Mouse (Mus musculus): Measurements from ENCODE around the gene Pkd1l3. TPM values are rescaled to one million over a fixed set of nuclear protein-coding genes. Genes with fewer than 3 reads are reported as not detected.

Pkd1l3 gene
- polyA plus RNA-seq, 1 experiment from 2014 or later, result 0.21 TPM

GRCm38 (mm10) chr8:109638851-109639250, 24.5 kb downstream of the Pkd1l3 start:
- Histone ChIP-seq H3K4me3 (no peak overlapping the region), H3K27me3 (no peaks in the 10 kb centered on the region), H3K9me3 (no peaks in the 10 kb centered on the region), H3K4me2 (no peak overlapping the region), H3K27ac (replicated peaks) (no peak overlapping the region), H3K4me1 (replicated peaks) (no peaks in the 10 kb centered on the region), H3K9ac (no peak overlapping the region), H3K36me3 (no peaks in the 10 kb centered on the region)
- ATAC-seq (ENCODE audit: low FRiP score, low read depth), result no peak
- WGBS, result 71% methylated on average over 5 of the region's 5 CpGs

- Histone ChIP-seq H3K27ac (replicated peaks) (no peak overlapping the region), H3K9me3 (no peaks in the 10 kb centered on the region), H3K4me3 (no peak overlapping the region), H3K4me2 (no peak overlapping the region), H3K9ac (no peak overlapping the region), H3K4me1 (replicated peaks) (no peaks in the 10 kb centered on the region), H3K36me3 (no peaks in the 10 kb centered on the region), H3K27me3 (no peaks in the 10 kb centered on the region)
- no peak for ATAC-seq (ENCODE audit: low FRiP score, low read depth)
- WGBS, result 73% methylated on average over 7 of the region's 7 CpGs
Measured at GRCm38 (mm10) chr8:109640410-109640809, 26.1 kb downstream of the Pkd1l3 start.

DNA sequence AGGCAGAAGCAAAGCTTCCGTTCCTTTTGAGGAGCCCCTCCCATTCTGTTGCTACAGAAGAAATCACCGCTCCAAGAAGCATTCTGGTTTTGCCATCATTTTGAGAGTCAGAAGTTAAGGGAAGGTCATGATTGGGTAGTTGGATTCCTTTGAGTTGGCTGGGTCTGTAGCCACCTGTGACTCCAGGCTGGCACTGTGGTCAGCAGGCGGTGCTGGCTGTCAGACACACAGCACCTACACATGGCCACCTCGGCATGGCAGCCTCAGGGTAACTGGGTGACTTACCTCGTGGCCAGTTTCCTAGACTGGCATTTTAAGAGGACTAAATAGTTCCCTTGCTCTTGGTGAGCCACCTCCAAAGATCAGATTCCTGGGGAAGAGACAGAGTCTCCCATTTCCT, 26.9 kb downstream of the Pkd1l3 start:
- WGBS, result 84% methylated on average over 5 of the region's 5 CpGs
- no peak overlapping the region for H3K27ac ChIP-seq (replicated peaks)
- no peak overlapping the region for H3K4me2 ChIP-seq
- no peaks in the 10 kb centered on the region for H3K4me1 ChIP-seq (replicated peaks)
- H3K36me3 ChIP-seq, result no peaks in the 10 kb centered on the region
- H3K4me3 ChIP-seq, result no peak overlapping the region
- no peaks in the 10 kb centered on the region for H3K27me3 ChIP-seq
- H3K9me3 ChIP-seq, result no peaks in the 10 kb centered on the region
- no peak overlapping the region for H3K9ac ChIP-seq
- no peak for ATAC-seq (ENCODE audit: low FRiP score, low read depth)

- H3K4me1 ChIP-seq (replicated peaks), result no peaks in the 10 kb centered on the region
- no peak for ATAC-seq (ENCODE audit: low FRiP score, low read depth)
- no peak overlapping the region for H3K9ac ChIP-seq
- no peak overlapping the region for H3K4me2 ChIP-seq
- 66% methylated on average over 11 of the region's 11 CpGs for WGBS
- H3K36me3 ChIP-seq, result no peaks in the 10 kb centered on the region
- no peak overlapping the region for H3K4me3 ChIP-seq
- H3K27me3 ChIP-seq, result no peaks in the 10 kb centered on the region
- no peaks in the 10 kb centered on the region for H3K9me3 ChIP-seq
- H3K27ac ChIP-seq (replicated peaks), result no peak overlapping the region
Measured at GRCm38 (mm10) chr8:109647331-109647730, 33.0 kb downstream of the Pkd1l3 start.

- Histone ChIP-seq H3K36me3 (no peaks in the 10 kb centered on the region), H3K27me3 (no peaks in the 10 kb centered on the region), H3K9me3 (no peaks in the 10 kb centered on the region), H3K4me3 (no peak overlapping the region), H3K9ac (no peak overlapping the region), H3K27ac (replicated peaks) (no peak overlapping the region), H3K4me2 (no peak overlapping the region), H3K4me1 (replicated peaks) (no peaks in the 10 kb centered on the region)
- ATAC-seq (ENCODE audit: low FRiP score, low read depth), result no peak
- WGBS, result 61% methylated on average over 7 of the region's 7 CpGs
Measured at GRCm38 (mm10) chr8:109648469-109648868, 34.2 kb downstream of the Pkd1l3 start.

GRCm38 (mm10) chr8:109650801-109651200, 36.5 kb downstream of the Pkd1l3 start:
- no peak overlapping the region for H3K9ac ChIP-seq
- no peaks in the 10 kb centered on the region for H3K36me3 ChIP-seq
- no peak overlapping the region for H3K4me3 ChIP-seq
- H3K4me2 ChIP-seq, result no peak overlapping the region
- no peaks in the 10 kb centered on the region for H3K27me3 ChIP-seq
- no peak overlapping the region for H3K27ac ChIP-seq (replicated peaks)
- H3K4me1 ChIP-seq (replicated peaks), result no peaks in the 10 kb centered on the region
- no peak for ATAC-seq (ENCODE audit: low FRiP score, low read depth)
- no peaks in the 10 kb centered on the region for H3K9me3 ChIP-seq
- 68% methylated on average over 10 of the region's 10 CpGs for WGBS

- Histone ChIP-seq H3K27ac (replicated peaks) (no peak overlapping the region), H3K36me3 (no peaks in the 10 kb centered on the region), H3K9ac (no peak overlapping the region), H3K4me1 (replicated peaks) (no peaks in the 10 kb centered on the region), H3K9me3 (no peaks in the 10 kb centered on the region), H3K27me3 (no peaks in the 10 kb centered on the region), H3K4me3 (no peak overlapping the region), H3K4me2 (no peak overlapping the region)
- ATAC-seq (ENCODE audit: low FRiP score, low read depth), result no peak
- 86% methylated on average over 3 of the region's 3 CpGs for WGBS
Measured at GRCm38 (mm10) chr8:109656860-109657259, 42.5 kb downstream of the Pkd1l3 start.

DNA sequence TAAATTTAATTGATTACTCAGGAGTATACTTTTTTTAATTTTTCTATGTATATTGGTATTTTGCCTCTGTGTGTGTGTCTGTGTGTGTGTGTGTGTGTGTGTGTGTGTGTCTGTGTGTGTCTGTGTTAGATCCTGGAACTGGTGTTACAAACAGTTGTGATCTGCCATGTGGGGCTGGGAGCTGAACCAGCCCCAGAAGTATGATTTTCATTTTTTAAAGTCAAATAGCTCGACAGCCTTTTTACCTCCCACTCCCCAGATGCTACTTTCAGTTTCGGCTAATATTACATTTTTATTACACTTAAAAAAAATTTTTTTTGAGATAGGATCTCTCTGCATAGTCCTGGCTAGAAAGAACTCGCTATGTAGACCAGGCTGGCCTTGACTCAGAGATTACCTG, 48.0 kb downstream of the Pkd1l3 start:
- Histone ChIP-seq H3K9me3 (no peaks in the 10 kb centered on the region), H3K4me2 (no peak overlapping the region), H3K9ac (no peak overlapping the region), H3K36me3 (peaks cover 10% of the 10 kb centered on the region; the same call in 1 of the 2 replicates), H3K27ac (replicated peaks) (no peak overlapping the region), H3K4me3 (no peak overlapping the region), H3K4me1 (replicated peaks) (no peaks in the 10 kb centered on the region), H3K27me3 (no peaks in the 10 kb centered on the region)
- ATAC-seq (ENCODE audit: low FRiP score, low read depth), result no peak
- 86% methylated on average over 3 of the region's 3 CpGs for WGBS

DNA sequence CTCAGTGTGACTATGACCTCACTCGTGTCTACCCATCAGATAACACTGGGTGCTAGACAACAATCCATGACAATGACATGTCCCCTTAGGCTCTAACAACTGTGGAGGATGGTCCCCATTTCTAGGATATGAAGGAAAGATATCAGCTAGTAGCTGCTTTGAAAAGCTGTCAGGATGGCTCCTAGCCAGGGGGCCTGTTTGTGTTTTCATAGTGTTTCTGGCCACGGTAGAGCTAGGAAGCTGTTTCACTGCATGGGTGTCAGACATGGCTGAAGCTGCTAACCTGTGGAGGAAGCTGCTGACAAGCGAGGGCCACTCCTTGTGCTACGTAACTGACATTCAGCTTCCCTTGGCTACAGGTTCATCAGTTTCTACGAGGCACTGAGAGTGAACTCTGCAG, 52.3 kb downstream of the Pkd1l3 start:
- no peak overlapping the region for H3K27ac ChIP-seq (replicated peaks)
- 83% methylated on average over 5 of the region's 5 CpGs for WGBS
- ATAC-seq (ENCODE audit: low FRiP score, low read depth), result no peak
- H3K36me3 ChIP-seq, result peaks cover 45% of the 10 kb centered on the region
- no peak overlapping the region for H3K4me2 ChIP-seq
- no peaks in the 10 kb centered on the region for H3K4me1 ChIP-seq (replicated peaks)
- no peaks in the 10 kb centered on the region for H3K27me3 ChIP-seq
- H3K9me3 ChIP-seq, result no peaks in the 10 kb centered on the region
- no peak overlapping the region for H3K9ac ChIP-seq
- no peak overlapping the region for H3K4me3 ChIP-seq

DNA sequence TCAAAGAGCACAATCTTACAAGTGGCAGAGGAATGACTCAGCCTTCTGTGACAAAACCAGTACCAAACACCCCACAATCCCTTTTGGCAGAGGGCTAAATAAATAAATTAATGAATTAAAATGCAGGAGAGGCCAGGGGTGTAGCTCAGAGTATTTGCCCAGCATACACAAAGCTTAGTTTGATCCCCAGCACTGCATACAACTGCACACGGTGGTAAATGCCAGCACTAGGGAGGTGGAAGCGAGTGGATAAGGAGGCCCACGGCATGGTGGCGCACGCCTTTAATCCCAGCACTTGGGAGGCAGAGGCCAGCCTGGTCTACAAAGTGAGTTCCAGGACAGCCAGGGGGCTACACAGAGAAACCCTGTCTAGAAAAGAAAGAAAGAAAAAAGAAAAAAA, 58.3 kb downstream of the Pkd1l3 start:
- no peak overlapping the region for H3K27ac ChIP-seq (replicated peaks)
- 90% methylated on average over 5 of the region's 5 CpGs for whole genome bisulfite sequencing
- no peak overlapping the region for H3K4me2 ChIP-seq
- H3K4me3 ChIP-seq, result no peak overlapping the region
- no peak for ATAC-seq (ENCODE audit: low FRiP score, low read depth)
- H3K27me3 ChIP-seq, result no peaks in the 10 kb centered on the region
- H3K36me3 ChIP-seq, result peaks cover 90% of the 10 kb centered on the region
- no peak overlapping the region for H3K9ac ChIP-seq
- H3K4me1 ChIP-seq (replicated peaks), result no peaks in the 10 kb centered on the region
- H3K9me3 ChIP-seq, result no peaks in the 10 kb centered on the region

GRCm38 (mm10) chr8:109673596-109673995, 59.3 kb downstream of the Pkd1l3 start:
- Histone ChIP-seq H3K27ac (replicated peaks) (no peak overlapping the region), H3K9ac (no peak overlapping the region), H3K4me1 (replicated peaks) (no peaks in the 10 kb centered on the region), H3K9me3 (no peaks in the 10 kb centered on the region), H3K4me3 (no peak overlapping the region), H3K4me2 (no peak overlapping the region), H3K36me3 (peaks cover 89% of the 10 kb centered on the region), H3K27me3 (no peaks in the 10 kb centered on the region)
- no peak for ATAC-seq (ENCODE audit: low FRiP score, low read depth)
- 92% methylated on average over 2 of the region's 2 CpGs for WGBS

DNA sequence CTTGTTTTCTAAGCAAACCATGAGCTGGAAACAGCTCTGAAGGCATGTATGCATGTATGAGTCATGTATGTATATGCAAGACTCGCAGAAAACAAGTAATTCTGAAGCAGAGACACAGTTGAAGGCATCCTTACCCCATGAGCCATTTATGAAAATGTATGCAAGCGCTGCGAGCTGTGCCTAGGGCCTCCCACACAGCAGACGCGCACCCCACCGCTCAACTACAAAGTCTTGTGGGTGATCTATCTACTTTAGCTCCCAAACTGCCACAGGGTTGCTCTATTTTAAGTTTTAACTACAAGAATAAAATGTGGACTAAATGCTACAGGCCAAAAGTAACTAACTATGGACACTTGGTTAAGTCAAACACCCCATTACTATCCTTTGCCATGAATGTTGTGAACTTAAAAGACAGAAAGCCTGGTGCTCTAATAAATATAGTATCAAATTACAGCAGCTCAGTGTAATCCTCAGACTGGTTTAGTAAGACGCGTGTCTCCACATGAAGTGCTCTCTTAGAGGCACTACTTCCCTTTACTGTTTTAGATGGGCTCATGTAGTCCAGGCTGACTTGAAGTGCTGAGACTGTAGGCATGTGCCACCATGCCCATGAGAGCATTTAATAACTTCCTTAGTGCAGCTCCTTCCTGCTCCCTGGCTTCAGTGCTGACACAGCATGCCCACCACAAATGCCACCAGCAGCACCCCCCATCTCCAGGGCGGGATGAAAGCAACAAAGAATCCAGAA, 61.8 kb downstream of the Pkd1l3 start:
- Histone ChIP-seq H3K4me3 (no peak overlapping the region), H3K9me3 (no peaks in the 10 kb centered on the region), H3K27ac (replicated peaks) (no peak overlapping the region), H3K36me3 (peaks cover 90% of the 10 kb centered on the region), H3K9ac (no peak overlapping the region), H3K4me2 (no peak overlapping the region), H3K4me1 (replicated peaks) (no peaks in the 10 kb centered on the region), H3K27me3 (no peaks in the 10 kb centered on the region)
- 95% methylated on average over 9 of the region's 9 CpGs for WGBS
- ATAC-seq (ENCODE audit: low FRiP score, low read depth), result no peak

DNA sequence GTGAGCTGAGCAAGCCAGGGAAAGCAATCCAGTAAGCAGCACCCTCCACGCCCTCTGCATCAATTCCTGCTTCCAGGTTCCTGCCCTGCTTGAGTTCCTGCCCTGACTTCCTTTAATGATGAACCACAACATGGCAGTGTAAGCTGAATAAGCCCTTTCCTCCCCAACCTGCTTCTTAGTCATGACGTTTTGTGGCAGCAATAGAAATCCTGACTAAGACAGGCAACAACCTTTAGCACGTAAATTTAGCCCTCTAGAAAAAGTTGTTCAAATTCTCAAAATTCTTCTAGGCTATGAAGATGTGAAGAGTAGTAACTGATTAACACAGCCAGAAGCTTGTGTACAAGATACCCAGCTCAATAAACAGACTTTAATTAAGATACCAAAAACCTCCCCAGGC, 67.2 kb downstream of the Pkd1l3 start:
- H3K4me3 ChIP-seq, result no peak overlapping the region
- no peaks in the 10 kb centered on the region for H3K9me3 ChIP-seq
- no peak overlapping the region for H3K9ac ChIP-seq
- no peak for ATAC-seq (ENCODE audit: low FRiP score, low read depth)
- no peak overlapping the region for H3K27ac ChIP-seq (replicated peaks)
- WGBS, result 85% methylated on average over 3 of the region's 3 CpGs
- H3K27me3 ChIP-seq, result no peaks in the 10 kb centered on the region
- no peak overlapping the region for H3K4me2 ChIP-seq
- H3K36me3 ChIP-seq, result peaks cover 60% of the 10 kb centered on the region
- H3K4me1 ChIP-seq (replicated peaks), result no peaks in the 10 kb centered on the region
